ENCODE assay signal across 8 mouse cellular contexts in genomic region chr5:137601365-137601729, GRCm38 (mm10). TPM values are rescaled to one million over a fixed set of nuclear protein-coding genes. Genes with fewer than 3 reads are reported as not detected.
DNase-seq lines count a peak whose midpoint lies in the region; ATAC-seq lines count a peak whose summit lies in the region.

No protein-coding gene starts in this region.

- peak overlapping the region; percentile 91 for H3K9ac ChIP-seq in heart, embryonic 14.5 days (ENCODE audit: low read length)
- H3K9ac ChIP-seq in limb, embryonic 12.5 days (replicated peaks): peak overlapping the region; percentile 60
- H3K9ac ChIP-seq in midbrain, embryonic 16.5 days (ENCODE audit: low read depth, low read length): peak overlapping the region; percentile 54

- peak; percentile 23 for DNase-seq in adrenal gland, postnatal 25 days
- no peak for DNase-seq in adrenal gland, adult 18-20 months (ENCODE audit: low spot score in 2 of 2)
- peak; percentile 38 for DNase-seq in c-Kit-positive CD71-positive TER-119-negative erythroid progenitor cells, embryonic 14.5 days (ENCODE audit: low read depth)
- DNase-seq in left cerebral cortex, postnatal 10 days (ENCODE audit: extremely low spot score in 1 of 2, low spot score in 2 of 2): no peak
- DNase-seq in cerebellum, postnatal 4 days (ENCODE audit: low spot score in 2 of 2): no peak

- H3K4me2 ChIP-seq in heart, embryonic 14.5 days (ENCODE audit: low read length): peak overlapping the region; percentile 69
- peak overlapping the region; percentile 94 for H3K4me2 ChIP-seq in limb, embryonic 12.5 days
- H3K4me2 ChIP-seq in midbrain, embryonic 16.5 days (ENCODE audit: low read length): peak overlapping the region; percentile 84

- peak overlapping the region; percentile 75 to 80 for H3K4me3 ChIP-seq in heart, embryonic 14.5 days (ENCODE audit: control insufficient read depth in 1 of 2, insufficient read depth in 1 of 2, low read depth in 1 of 2, low read length in 2 of 2)
- peak overlapping the region; percentile 72 for H3K4me3 ChIP-seq in limb, embryonic 12.5 days (replicated peaks)
- peak overlapping the region; percentile 85 for H3K4me3 ChIP-seq in midbrain, embryonic 16.5 days (ENCODE audit: low read depth, low read length)

- peaks cover 30% of the 10 kb centered on the region for H3K36me3 ChIP-seq in heart, embryonic 14.5 days (ENCODE audit: control insufficient read depth, insufficient read depth, low read length)
- peaks cover 46% of the 10 kb centered on the region for H3K36me3 ChIP-seq in limb, embryonic 12.5 days
- H3K36me3 ChIP-seq in midbrain, embryonic 16.5 days (ENCODE audit: control insufficient read depth, insufficient read depth, low read length): peaks cover 3% of the 10 kb centered on the region; the same call in 1 of the 2 replicates

- H3K27ac ChIP-seq in heart, embryonic 14.5 days (replicated peaks in 1 of 2; ENCODE audit: control insufficient read depth in 1 of 2, insufficient read depth in 1 of 2, low read depth in 2 of 2, low read length in 2 of 2): peak overlapping the region; percentile 34 to 50
- peak overlapping the region; percentile 84; the same call in 1 of the 2 replicates for H3K27ac ChIP-seq in limb, embryonic 12.5 days
- H3K27ac ChIP-seq in midbrain, embryonic 16.5 days (ENCODE audit: low read length): no peak overlapping the region

- peaks cover 9 to 20% of the 10 kb centered on the region in 2 experiments for H3K4me1 ChIP-seq in heart, embryonic 14.5 days (ENCODE audit: control insufficient read depth in 2 of 2, insufficient read depth in 2 of 2, low read length in 2 of 2)
- peaks cover 36% of the 10 kb centered on the region for H3K4me1 ChIP-seq in limb, embryonic 12.5 days (replicated peaks)
- H3K4me1 ChIP-seq in midbrain, embryonic 16.5 days (ENCODE audit: control insufficient read depth, insufficient read depth, low read length): peaks cover 12% of the 10 kb centered on the region

- H3K27me3 ChIP-seq in heart, embryonic 14.5 days (ENCODE audit: control insufficient read depth, insufficient read depth, low read length): no peaks in the 10 kb centered on the region
- no peaks in the 10 kb centered on the region for H3K27me3 ChIP-seq in limb, embryonic 12.5 days
- no peaks in the 10 kb centered on the region for H3K27me3 ChIP-seq in midbrain, embryonic 16.5 days (ENCODE audit: control insufficient read depth, insufficient read depth, low read depth, low read length)

- under 1% methylated on average over 22 of the region's 22 CpGs for WGBS in heart, embryonic 14.5 days
- under 1% methylated on average over 22 of the region's 22 CpGs for WGBS in limb, embryonic 12.5 days
- WGBS in midbrain, embryonic 16.5 days: under 1% methylated on average over 22 of the region's 22 CpGs

- ATAC-seq in heart, embryonic 14.5 days (ENCODE audit: insufficient number of reproducible peaks, insufficient read depth, low FRiP score, low read depth): no peak
- no peak for ATAC-seq in limb, embryonic 12.5 days (ENCODE audit: insufficient number of reproducible peaks, insufficient read depth, low FRiP score, low TSS enrichment, low read depth)
- no peak for ATAC-seq in midbrain, embryonic 16.5 days

- no peaks in the 10 kb centered on the region for H3K9me3 ChIP-seq in heart, embryonic 14.5 days (ENCODE audit: control insufficient read depth, low read length)
- H3K9me3 ChIP-seq in limb, embryonic 12.5 days: no peaks in the 10 kb centered on the region
- no peaks in the 10 kb centered on the region for H3K9me3 ChIP-seq in midbrain, embryonic 16.5 days (replicated peaks; ENCODE audit: control insufficient read depth, low read length, poor library complexity, severe bottlenecking)

- intact Hi-C loops in left cerebral cortex, postnatal 10 days (cut with DNase I): no loop called here

RNA-seq across cellular contexts. Expression of gene Mospd3, which starts 0.5 kb away (rescaled TPM):
- 54.1 and 59.1 TPM in 2 replicates for total RNA-seq in adrenal gland, postnatal 25 days (2021)
- 10 to 100 TPM; 41.3 to 43.6 TPM for total RNA-seq in adrenal gland, adult 18-20 months (2021)
- 22.7 and 23.1 TPM in 2 replicates for polyA plus RNA-seq in heart, embryonic 14.5 days (2014; fragmentation: Nextera tagmentation; extraction: Ambion mirVana)
- 21.1 and 28.5 TPM in 2 replicates for polyA plus RNA-seq in limb, embryonic 12.5 days (2016; fragmentation: Nextera tagmentation; extraction: Ambion mirVana)
- 57.2 and 60.9 TPM in 2 replicates for polyA plus RNA-seq in midbrain, embryonic 16.5 days (2015; fragmentation: Nextera tagmentation; extraction: Ambion mirVana)
- total RNA-seq in left cerebral cortex, postnatal 10 days (2021): 10 to 100 TPM; 38.8 to 43.1 TPM

RNA-seq across cellular contexts. Expression of gene Pcolce, which starts 12.2 kb away (rescaled TPM):
- total RNA-seq in adrenal gland, postnatal 25 days (2021): 931 and 937 TPM in 2 replicates
- 100 to 1,000 TPM; 667 to 880 TPM for total RNA-seq in adrenal gland, adult 18-20 months (2021)
- 121 and 123 TPM in 2 replicates for polyA plus RNA-seq in heart, embryonic 14.5 days (2014; fragmentation: Nextera tagmentation; extraction: Ambion mirVana)
- polyA plus RNA-seq in limb, embryonic 12.5 days (2016; fragmentation: Nextera tagmentation; extraction: Ambion mirVana): 128 and 135 TPM in 2 replicates
- 11.9 and 13.3 TPM in 2 replicates for polyA plus RNA-seq in midbrain, embryonic 16.5 days (2015; fragmentation: Nextera tagmentation; extraction: Ambion mirVana)
- 10 to 100 TPM; 11.4 to 12.3 TPM for total RNA-seq in left cerebral cortex, postnatal 10 days (2021)

RNA-seq across cellular contexts. Expression of gene Fbxo24, which starts 27.5 kb away (rescaled TPM):
- 1.0 and 2.2 TPM in 2 replicates for total RNA-seq in adrenal gland, postnatal 25 days (2021)
- 1 to 10 TPM in 1 of 2 experiments, under 1 TPM in 1; 0.93 to 1.3 TPM for total RNA-seq in adrenal gland, adult 18-20 months (2021)
- 0.20 TPM in 1 of 2 replicates, not detected in the other for polyA plus RNA-seq in heart, embryonic 14.5 days (2014; fragmentation: Nextera tagmentation; extraction: Ambion mirVana)
- 0.20 and 0.31 TPM in 2 replicates for polyA plus RNA-seq in limb, embryonic 12.5 days (2016; fragmentation: Nextera tagmentation; extraction: Ambion mirVana)
- 0.11 and 0.12 TPM in 2 replicates for polyA plus RNA-seq in midbrain, embryonic 16.5 days (2015; fragmentation: Nextera tagmentation; extraction: Ambion mirVana)
- total RNA-seq in left cerebral cortex, postnatal 10 days (2021): under 1 TPM; 0.19 to 0.26 TPM

RNA-seq across cellular contexts. Expression of gene Lrch4, which starts 27.6 kb away (rescaled TPM):
- total RNA-seq in adrenal gland, postnatal 25 days (2021): 19.3 and 35.7 TPM in 2 replicates
- 10 to 100 TPM; 30.3 to 32.7 TPM for total RNA-seq in adrenal gland, adult 18-20 months (2021)
- polyA plus RNA-seq in heart, embryonic 14.5 days (2014; fragmentation: Nextera tagmentation; extraction: Ambion mirVana): 22.7 and 23.9 TPM in 2 replicates
- 36.0 and 37.6 TPM in 2 replicates for polyA plus RNA-seq in limb, embryonic 12.5 days (2016; fragmentation: Nextera tagmentation; extraction: Ambion mirVana)
- 18.8 and 19.2 TPM in 2 replicates for polyA plus RNA-seq in midbrain, embryonic 16.5 days (2015; fragmentation: Nextera tagmentation; extraction: Ambion mirVana)
- 10 to 100 TPM; 15.1 to 15.6 TPM for total RNA-seq in left cerebral cortex, postnatal 10 days (2021)

RNA-seq across cellular contexts. Expression of gene Gm20605, which starts 27.6 kb away (rescaled TPM):
- 13.4 and 18.2 TPM in 2 replicates for total RNA-seq in adrenal gland, postnatal 25 days (2021)
- 10 to 100 TPM; 10.7 to 11.3 TPM for total RNA-seq in adrenal gland, adult 18-20 months (2021)
- polyA plus RNA-seq in heart, embryonic 14.5 days (2014; fragmentation: Nextera tagmentation; extraction: Ambion mirVana): 5.2 and 5.6 TPM in 2 replicates
- polyA plus RNA-seq in limb, embryonic 12.5 days (2016; fragmentation: Nextera tagmentation; extraction: Ambion mirVana): 8.4 and 9.7 TPM in 2 replicates
- polyA plus RNA-seq in midbrain, embryonic 16.5 days (2015; fragmentation: Nextera tagmentation; extraction: Ambion mirVana): 8.2 and 9.2 TPM in 2 replicates
- 1 to 10 TPM; 4.4 to 5.6 TPM for total RNA-seq in left cerebral cortex, postnatal 10 days (2021)

Comparison
In these comparisons a context has a peak if more than half of its experiments do, and no peak if none do; other contexts are left out.
1. DNase-seq: peak in adrenal gland, postnatal 25 days (single experiment) and c-Kit-positive CD71-positive TER-119-negative erythroid progenitor cells, embryonic 14.5 days (single experiment); none in adrenal gland, adult 18-20 months (0 of 2), left cerebral cortex, postnatal 10 days (0 of 2) and cerebellum, postnatal 4 days (0 of 2).
2. RNA of gene Pcolce, which starts 12.2 kb away (total RNA-seq): 931 to 937 TPM in adrenal gland, postnatal 25 days and 667 to 880 TPM in adrenal gland, adult 18-20 months; 11.4 to 12.3 TPM in left cerebral cortex, postnatal 10 days; every median in the first group is over 10 times any median in the second.
3. Peak in every context shown above with its lines, with median percentiles within 50 percentile points of each other: H3K4me2 ChIP-seq, H3K4me3 ChIP-seq and H3K9ac ChIP-seq.